Mouse (Mus musculus) kidney, postnatal 0 days (tissue): ENCODE data around the gene Usp2. TPM values are rescaled to one million over a fixed set of nuclear protein-coding genes. Genes with fewer than 3 reads are reported as not detected.
A peak's percentile ranks its signal among the peaks of the same experiment; 100 is the strongest.

Experiments
- ATAC-seq: fragments of 200-750 bp; cut with Nextera tagmentation; replicated peaks from 2 replicates; pipeline ENCODE4 v1.8.0; 2017; ENCODE audit warnings: low read depth, moderate number of reproducible peaks, moderate TSS enrichment, moderate library complexity; ENCODE audit not compliant: low FRiP score
- DNase-seq: peaks from one replicate; pipeline ENCODE4 v3.0.0-alpha.2; 2016; ENCODE audit warnings: low spot score
- H3K27ac ChIP-seq: fragments of 300-500 bp; sonication (generic); 2 replicates; pipeline ENCODE4 v1.5.1; 2014; ENCODE audit warnings: mild to moderate bottlenecking
- H3K27me3 ChIP-seq: fragments of 300-500 bp; sonication (generic); 2 replicates; pipeline ENCODE4 v1.6.1; 2014; ENCODE audit warnings: low read length, mixed read lengths; ENCODE audit not compliant: insufficient read depth
- H3K36me3 ChIP-seq: fragments of 300-500 bp; sonication (generic); 2 replicates; pipeline ENCODE4 v1.6.1; 2014; ENCODE audit warnings: low read length, mixed read lengths; ENCODE audit not compliant: insufficient read depth
- H3K4me1 ChIP-seq: fragments of 300-500 bp; sonication (generic); replicated peaks from 2 replicates; pipeline ENCODE4 v1.6.1; 2014; ENCODE audit warnings: antibody characterized with exemption, low read length, mixed read lengths; ENCODE audit not compliant: insufficient read depth
- H3K4me2 ChIP-seq: fragments of 300-500 bp; sonication (generic); 2 replicates; pipeline ENCODE4 v1.6.1; 2014; ENCODE audit warnings: mild to moderate bottlenecking, low read length, moderate library complexity, mixed read lengths
- H3K4me3 ChIP-seq: fragments of 300-500 bp; sonication (generic); replicated peaks from 2 replicates; pipeline ENCODE4 v1.5.1; 2014; ENCODE audit warnings: low read depth, low read length
- H3K9ac ChIP-seq: fragments of 300-500 bp; sonication (generic); 2 replicates; pipeline ENCODE4 v1.6.1; 2014; ENCODE audit warnings: low read depth, low read length
- H3K9me3 ChIP-seq: fragments of 300-500 bp; sonication (generic); replicated peaks from 2 replicates; pipeline ENCODE4 v1.6.1; 2016; ENCODE audit warnings: low read length, inconsistent platforms, mixed read lengths
- CTCF ChIP-seq: IDR thresholded peaks from 2 replicates; pipeline ENCODE4 v1.5.1; 2016; ENCODE audit warnings: antibody characterized with exemption, low read depth, mild to moderate bottlenecking, moderate library complexity
- WGBS: fragments of 180-500 bp; shearing (Covaris S2); extraction: QIAGEN DNeasy Blood & Tissue Kit; methylation state at CpG from one replicate; pipeline ENCODE4 v1.1.7; 2014; 5-methylcytosine and 5-hydroxymethylcytosine counted together
- polyA plus RNA-seq: library from polyadenylated mRNA; unstranded; fragments of >200 nt; fragmentation: Nextera tagmentation; extraction: Ambion mirVana; gene quantifications from 2 replicates; pipeline ENCODE4 v1.2.1, GENCODE M21; 2015

Gene Usp2
- polyA plus RNA-seq, 1 experiment from 2014 or later: 62.9 TPM

DNA sequence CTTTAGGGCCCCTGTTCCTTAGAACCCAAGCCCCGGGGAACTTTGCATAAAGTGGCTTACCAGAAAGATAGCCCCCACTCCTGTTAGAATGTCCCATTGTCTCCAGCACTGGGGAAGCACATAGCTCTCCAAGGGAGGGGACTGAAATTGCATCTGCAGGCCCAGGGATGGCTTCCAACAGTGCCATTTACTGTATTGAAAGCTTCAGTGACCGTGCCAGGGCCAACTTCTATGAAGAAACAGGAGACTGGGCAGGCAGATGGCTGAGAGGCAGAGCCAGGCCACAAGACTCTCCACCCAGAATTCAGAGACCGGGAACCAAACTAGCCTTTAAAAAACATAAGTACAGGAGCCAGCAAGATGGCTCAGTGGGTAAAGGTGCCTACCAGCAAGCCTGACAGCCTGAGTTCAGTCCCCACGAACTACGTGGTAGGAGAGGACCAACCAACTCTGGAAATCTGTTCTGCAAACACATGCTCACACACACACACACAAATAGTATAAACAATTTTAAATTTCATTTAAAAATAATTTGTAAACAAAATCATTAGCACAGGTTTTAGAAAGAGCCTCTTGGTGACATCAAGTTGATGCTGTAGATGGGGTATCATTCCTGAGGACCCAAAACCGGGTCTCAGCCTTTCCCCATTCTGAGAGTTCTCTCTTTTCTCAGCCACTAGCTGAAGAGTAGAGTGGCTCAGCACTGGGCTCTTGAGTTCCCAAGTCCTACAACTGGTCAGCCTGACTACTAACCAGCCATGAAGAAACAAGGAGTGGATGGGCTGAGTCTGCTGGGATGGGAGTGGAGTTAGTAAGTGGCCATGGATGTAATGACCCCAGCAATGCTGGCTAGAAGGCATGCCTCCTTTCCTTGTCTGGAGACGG lies 25.1 kb upstream of the Usp2 start:
- TF ChIP-seq CTCF: no peak
- Histone ChIP-seq H3K9me3 (no peaks in the 10 kb centered on the region), H3K36me3 (no peaks in the 10 kb centered on the region), H3K27ac (no peak overlapping the region), H3K4me3 (no peak overlapping the region), H3K9ac (no peak overlapping the region), H3K4me2 (no peak overlapping the region), H3K4me1 (peaks cover 11% of the 10 kb centered on the region; the same call in 1 of the 2 replicates), H3K27me3 (peaks cover 9% of the 10 kb centered on the region)
- whole genome bisulfite sequencing: 74% methylated on average over 7 of the region's 7 CpGs
- no peak for DNase-seq
- ATAC-seq: no peak

DNA sequence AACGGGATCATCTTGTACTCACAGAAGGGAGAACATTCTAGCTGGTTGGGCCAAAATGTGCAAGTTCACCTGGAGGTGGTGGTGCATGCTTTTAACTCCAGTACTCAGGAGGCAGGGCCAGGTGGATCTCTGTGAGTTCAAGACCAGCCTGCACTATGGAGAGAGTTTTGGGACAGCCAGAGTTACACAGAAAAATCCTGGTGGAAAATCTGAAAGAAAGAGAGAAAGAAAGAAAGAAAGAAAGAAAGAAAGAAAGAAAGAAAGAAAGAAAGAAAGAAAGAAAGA lies 24.5 kb upstream of the Usp2 start:
- no peak overlapping the region for H3K27ac ChIP-seq
- no peak overlapping the region for H3K4me3 ChIP-seq
- no peaks in the 10 kb centered on the region for H3K9me3 ChIP-seq
- WGBS: 69% methylated on average over 1 of the region's 1 CpGs
- no peak for TF ChIP-seq CTCF
- no peak overlapping the region for H3K9ac ChIP-seq
- H3K27me3 ChIP-seq: peaks cover 9% of the 10 kb centered on the region
- DNase-seq: no peak
- no peaks in the 10 kb centered on the region for H3K36me3 ChIP-seq
- no peak overlapping the region for H3K4me2 ChIP-seq
- peaks cover 11% of the 10 kb centered on the region; the same call in 1 of the 2 replicates for H3K4me1 ChIP-seq
- ATAC-seq: no peak

DNA sequence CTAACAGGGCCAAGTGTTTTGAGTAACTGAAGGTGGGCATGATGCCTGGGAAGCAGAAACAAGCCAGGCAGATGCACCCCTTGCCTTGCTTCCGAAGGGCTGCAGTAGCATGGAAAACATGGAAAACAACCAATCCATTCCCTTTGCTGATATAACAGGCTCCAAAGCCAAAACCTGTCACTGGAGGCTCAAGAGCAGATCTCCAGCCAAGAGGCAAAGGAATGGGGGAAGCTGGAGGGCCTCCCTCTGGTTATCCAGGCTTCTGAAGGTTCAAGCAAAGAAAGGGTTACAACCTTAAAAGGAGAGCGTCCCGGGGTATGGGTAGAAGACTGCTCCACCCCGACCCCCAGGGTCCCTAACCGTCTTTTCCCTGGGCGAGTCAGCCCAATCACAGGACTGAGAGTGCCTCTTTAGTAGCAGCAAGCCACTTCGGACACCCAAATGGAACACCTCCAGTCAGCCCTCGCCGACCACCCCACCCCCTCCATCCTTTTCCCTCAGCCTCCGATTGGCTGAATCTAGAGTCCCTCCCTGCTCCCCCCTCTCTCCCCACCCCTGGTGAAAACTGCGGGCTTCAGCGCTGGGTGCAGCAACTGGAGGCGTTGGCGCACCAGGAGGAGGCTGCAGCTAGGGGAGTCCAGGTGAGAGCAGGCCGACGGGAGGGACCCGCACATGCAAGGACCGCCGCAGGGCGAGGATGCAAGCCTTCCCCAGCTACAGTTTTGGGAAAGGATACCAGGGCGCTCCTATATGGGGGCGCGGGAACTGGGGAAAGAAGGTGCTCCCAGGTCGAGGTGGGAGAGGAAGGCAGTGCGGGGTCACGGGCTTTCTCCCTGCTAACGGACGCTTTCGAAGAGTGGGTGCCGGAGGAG lies 23.7 kb upstream of the Usp2 start, which contains the start of gene Thy1:
Gene Thy1, plus strand, starts transcription at position 549 of the 872 bp plus-strand sequence.
- Histone ChIP-seq H3K4me3 (peak within 1 kb of the TSS; percentile 36), H3K4me1 (peaks cover 11% of the 10 kb centered on the region; the same call in 1 of the 2 replicates), H3K27me3 (peaks cover 9% of the 10 kb centered on the region), H3K4me2 (peak within 1 kb of the TSS; percentile 61), H3K9ac (peak within 1 kb of the TSS; percentile 44), H3K27ac (no peak within 1 kb of the TSS), H3K9me3 (no peaks in the 10 kb centered on the region), H3K36me3 (no peaks in the 10 kb centered on the region)
- DNase-seq (peak; percentile 70), ATAC-seq (peak; percentile 60; the same call in 1 of the 2 replicates)
- 0 out of 2 replicates have a peak, but pooled peaks have one; percentile 4 for TF ChIP-seq CTCF
- WGBS: 1% methylated on average over 30 of the region's 30 CpGs

DNA sequence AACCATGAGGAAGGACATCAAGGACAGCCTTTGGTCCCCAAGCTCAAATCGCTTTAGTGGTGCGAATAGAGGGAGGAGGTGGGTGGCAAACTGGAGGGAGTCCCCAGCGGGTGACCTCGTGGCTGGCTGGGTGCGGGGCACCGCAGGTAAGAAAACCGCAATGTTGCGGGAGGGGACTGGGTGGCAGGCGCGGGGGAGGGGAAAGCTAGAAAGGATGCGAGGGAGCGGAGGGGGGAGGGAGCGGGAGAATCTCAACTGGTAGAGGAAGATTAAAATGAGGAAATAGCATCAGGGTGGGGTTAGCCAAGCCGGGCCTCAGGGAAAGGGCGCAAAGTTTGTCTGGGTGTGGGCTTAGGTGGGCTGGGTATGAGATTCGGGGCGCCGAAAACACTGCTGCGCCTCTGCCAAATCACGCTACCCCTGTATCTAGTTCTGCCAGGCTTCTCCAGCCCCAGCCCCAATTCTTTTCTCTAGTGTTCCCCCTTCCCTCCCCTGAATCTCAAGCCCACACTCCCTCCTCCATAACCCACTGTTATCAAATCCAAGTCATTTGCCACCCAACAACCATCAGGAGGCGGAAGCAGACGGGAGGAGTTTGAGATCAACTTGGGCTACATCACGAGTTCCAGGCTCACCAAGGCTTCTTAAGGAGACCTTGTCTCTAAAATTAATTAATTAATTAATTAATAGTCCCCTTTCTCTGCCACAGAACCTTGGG lies 23.0 kb upstream of the Usp2 start:
- Histone ChIP-seq H3K9ac (peak overlapping the region; percentile 44), H3K4me3 (peak overlapping the region; percentile 36), H3K36me3 (no peaks in the 10 kb centered on the region), H3K4me2 (peak overlapping the region; percentile 61), H3K4me1 (peaks cover 11% of the 10 kb centered on the region; the same call in 1 of the 2 replicates), H3K27me3 (peaks cover 9% of the 10 kb centered on the region), H3K9me3 (no peaks in the 10 kb centered on the region), H3K27ac (no peak overlapping the region)
- no peak for DNase-seq
- TF ChIP-seq CTCF: no peak
- WGBS: 5% methylated on average over 22 of the region's 23 CpGs
- no peak for ATAC-seq

DNA sequence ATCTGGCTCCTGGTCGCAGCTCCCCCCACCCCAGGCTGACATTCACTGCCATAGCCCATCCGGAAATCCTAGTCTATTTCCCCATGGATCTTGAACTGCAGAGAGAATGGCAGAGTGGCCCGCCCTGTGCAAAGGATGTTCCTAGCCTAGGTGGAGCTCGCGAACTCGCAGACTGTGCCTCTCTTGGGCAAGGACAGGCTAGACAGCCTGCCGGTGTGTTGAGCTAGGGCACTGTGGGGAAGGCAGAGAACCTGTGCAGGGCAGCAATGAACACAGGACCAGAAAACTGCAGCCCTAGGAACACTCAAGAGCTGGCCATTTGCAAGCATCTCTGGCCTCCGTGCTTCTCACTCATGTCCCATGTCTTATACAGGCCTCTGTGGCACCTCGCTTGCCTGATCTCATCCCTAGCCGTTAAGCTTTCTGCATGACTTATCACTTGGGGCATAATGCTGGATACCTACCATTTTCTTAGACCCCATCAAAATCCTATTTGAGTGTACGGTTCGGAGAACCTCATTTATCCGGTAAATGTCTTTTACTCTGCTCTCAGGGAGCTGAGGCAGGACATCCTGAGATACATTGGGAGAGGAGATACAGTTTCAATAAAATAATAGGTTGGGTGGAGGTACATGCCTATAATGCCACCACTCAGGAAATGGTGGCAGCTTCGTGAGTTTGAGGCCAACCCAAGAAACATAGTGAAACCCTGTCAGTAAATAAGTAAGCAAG lies 22.2 kb upstream of the Usp2 start:
- Histone ChIP-seq H3K4me3 (peak overlapping the region; percentile 36), H3K27me3 (peaks cover 9% of the 10 kb centered on the region), H3K9ac (no peak overlapping the region), H3K27ac (no peak overlapping the region), H3K4me2 (peak overlapping the region; percentile 61), H3K4me1 (peaks cover 11% of the 10 kb centered on the region; the same call in 1 of the 2 replicates), H3K36me3 (no peaks in the 10 kb centered on the region), H3K9me3 (no peaks in the 10 kb centered on the region)
- 47% methylated on average over 14 of the region's 14 CpGs for WGBS
- TF ChIP-seq CTCF: no peak
- DNase-seq (no peak), ATAC-seq (no peak)
